Mouse (Mus musculus) olfactory bulb, adult 2 months (tissue): ENCODE measurements at regions not wholly inside any gene's neighbourhood (a gene's known extent, or its start where the extent isn't known, plus 50 kb on each side); places are given as distances from the start of the nearest gene placed in this dataset.

ENCODE experiments used
- CTCF ChIP-seq: fragments of 200-500 bp; IDR thresholded peaks from 2 replicates; pipeline ENCODE4 v1.5.1; 2012; ENCODE audit warnings: low read depth, mild to moderate bottlenecking, low read length, moderate library complexity; ENCODE audit not compliant: insufficient read depth
- POLR2A ChIP-seq: fragments of 200-500 bp; IDR thresholded peaks from 2 replicates; pipeline ENCODE4 v1.6.1; 2012; ENCODE audit warnings: mild to moderate bottlenecking, low read depth, low read length, moderate library complexity; ENCODE audit not compliant: insufficient read depth

DNA sequence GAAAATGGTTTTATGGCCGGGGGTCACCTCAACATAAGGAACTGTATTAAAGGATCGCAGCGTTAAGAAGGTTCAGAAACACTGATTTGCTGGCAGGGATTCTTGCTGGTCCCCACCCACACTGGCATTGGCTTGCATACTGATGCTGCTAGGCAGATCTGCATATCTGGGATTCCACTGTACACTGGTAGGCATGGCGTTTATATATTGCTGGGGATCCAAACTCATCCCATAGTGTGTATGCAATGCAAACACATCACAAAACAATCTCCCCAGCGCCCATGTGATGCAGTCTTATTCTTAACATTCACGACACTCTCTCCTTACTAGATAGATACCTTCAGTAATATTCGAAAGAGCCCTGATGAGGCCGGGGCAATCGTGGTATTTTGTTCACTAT is 105.0 kb downstream of the Dyrk2 start:
- no peak for TF ChIP-seq CTCF
- TF ChIP-seq POLR2A = no peak
